Mouse (Mus musculus) lung, embryonic 14.5 days (tissue): ENCODE data around the gene Ecel1. TPM values are rescaled to one million over a fixed set of nuclear protein-coding genes. Genes with fewer than 3 reads are reported as not detected.

Experiments
- ATAC-seq: fragments of 200-750 bp; cut with Nextera tagmentation; 2 replicates; pipeline ENCODE4 v1.8.0; 2017; ENCODE audit warnings: mild to moderate bottlenecking, moderate TSS enrichment, moderate library complexity; ENCODE audit not compliant: insufficient read depth
- DNase-seq: peaks from one replicate; pipeline ENCODE4 v3.0.0-alpha.2; 2015
- H3K27ac ChIP-seq: fragments of 300-500 bp; sonication (generic); 2 replicates; pipeline ENCODE4 v1.5.1; 2014; ENCODE audit warnings: low read depth, mild to moderate bottlenecking, moderate library complexity
- H3K27me3 ChIP-seq: fragments of 300-500 bp; sonication (generic); 2 replicates; pipeline ENCODE4 v1.6.1; 2014; ENCODE audit warnings: low read length, control low read depth; ENCODE audit not compliant: insufficient read depth
- H3K36me3 ChIP-seq: fragments of 300-500 bp; sonication (generic); 2 replicates; pipeline ENCODE4 v1.6.1; 2014; ENCODE audit warnings: control low read depth; ENCODE audit not compliant: insufficient read depth
- H3K4me1 ChIP-seq: fragments of 300-500 bp; sonication (generic); 2 replicates; pipeline ENCODE4 v1.6.1; 2014; ENCODE audit warnings: antibody characterized with exemption, control low read depth; ENCODE audit not compliant: insufficient read depth
- H3K4me2 ChIP-seq: fragments of 300-500 bp; sonication (generic); 2 replicates; pipeline ENCODE4 v1.6.1; 2014; ENCODE audit warnings: mild to moderate bottlenecking
- H3K4me3 ChIP-seq: fragments of 300-500 bp; sonication (generic); 2 replicates; pipeline ENCODE4 v1.5.1; 2014; ENCODE audit warnings: low read depth, low read length
- H3K9ac ChIP-seq: fragments of 300-500 bp; sonication (generic); 2 replicates; pipeline ENCODE4 v1.6.1; 2014
- H3K9me3 ChIP-seq: fragments of 300-500 bp; sonication (generic); 2 replicates; pipeline ENCODE4 v1.6.1; 2016; ENCODE audit warnings: low read depth, low read length, control low read depth
- CTCF ChIP-seq: IDR thresholded peaks from 2 replicates; pipeline ENCODE4 v1.5.1; 2016; ENCODE audit warnings: antibody characterized with exemption, low read depth
- WGBS: fragments of 180-500 bp; shearing (Covaris S2); extraction: QIAGEN DNeasy Blood & Tissue Kit; methylation state at CpG from one replicate; pipeline ENCODE4 v1.1.7; 2014; 5-methylcytosine and 5-hydroxymethylcytosine counted together
- polyA plus RNA-seq: library from polyadenylated mRNA; unstranded; fragments of >200 nt; fragmentation: Nextera tagmentation; extraction: Ambion mirVana; gene quantifications from 2 replicates; pipeline ENCODE4 v1.2.1, GENCODE M21; 2014

The Ecel1 gene
- polyA plus RNA-seq, 1 experiment from 2014 or later, result 0.61 TPM

GRCm38 (mm10) chr1:87198119-87199065 lies 42.1 kb upstream of the Ecel1 start:
- H3K27me3 ChIP-seq, result no peaks in the 10 kb centered on the region
- 62% methylated on average over 12 of the region's 12 CpGs for WGBS
- ATAC-seq (no peak), DNase-seq (no peak)
- no peak overlapping the region for H3K4me2 ChIP-seq
- H3K27ac ChIP-seq, result no peak overlapping the region
- H3K9me3 ChIP-seq, result no peaks in the 10 kb centered on the region
- no peaks in the 10 kb centered on the region for H3K36me3 ChIP-seq
- H3K4me1 ChIP-seq, result no peaks in the 10 kb centered on the region
- TF ChIP-seq CTCF, result no peak
- H3K9ac ChIP-seq, result no peak overlapping the region
- H3K4me3 ChIP-seq, result no peak overlapping the region

DNA sequence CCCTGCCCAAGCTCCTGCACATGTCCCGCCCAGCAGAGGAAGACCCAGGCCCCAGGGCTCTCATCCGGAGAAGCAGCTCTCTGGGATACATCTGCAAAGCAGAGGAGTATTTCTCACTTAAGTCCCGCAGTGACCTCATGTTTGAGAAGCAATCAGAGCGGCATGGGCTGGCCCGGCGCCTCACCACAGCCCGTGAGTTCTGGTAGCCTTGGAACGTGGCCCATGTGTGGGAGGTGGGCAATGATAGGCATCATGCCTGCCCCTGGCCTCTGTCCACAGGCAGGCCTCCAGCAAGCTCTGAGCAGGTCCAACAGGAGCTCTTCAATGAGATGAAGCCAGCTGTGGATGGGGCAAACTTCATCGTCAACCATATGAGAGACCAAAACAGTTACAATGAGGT lies 41.0 kb upstream of the Ecel1 start:
- ATAC-seq (no peak), DNase-seq (no peak)
- Histone ChIP-seq H3K27ac (no peak overlapping the region), H3K36me3 (no peaks in the 10 kb centered on the region), H3K4me3 (no peak overlapping the region), H3K9ac (no peak overlapping the region), H3K27me3 (no peaks in the 10 kb centered on the region), H3K9me3 (no peaks in the 10 kb centered on the region), H3K4me1 (no peaks in the 10 kb centered on the region), H3K4me2 (no peak overlapping the region)
- WGBS, result 73% methylated on average over 9 of the region's 9 CpGs
- no peak for TF ChIP-seq CTCF

GRCm38 (mm10) chr1:87190429-87190828 lies 34.1 kb upstream of the Ecel1 start, which contains the start of gene Chrnd:
Chrnd (plus strand) TSS chr1:87190607.
- no peak within 1 kb of the TSS for H3K27ac ChIP-seq
- TF ChIP-seq CTCF, result no peak
- no peaks in the 10 kb centered on the region for H3K4me1 ChIP-seq
- ATAC-seq (no peak), DNase-seq (no peak)
- no peak within 1 kb of the TSS for H3K9ac ChIP-seq
- peaks cover 15% of the 10 kb centered on the region for H3K27me3 ChIP-seq
- H3K36me3 ChIP-seq, result no peaks in the 10 kb centered on the region
- H3K4me3 ChIP-seq, result no peak within 1 kb of the TSS
- no peaks in the 10 kb centered on the region for H3K9me3 ChIP-seq
- 30% methylated on average over 4 of the region's 4 CpGs for WGBS
- no peak within 1 kb of the TSS for H3K4me2 ChIP-seq

DNA sequence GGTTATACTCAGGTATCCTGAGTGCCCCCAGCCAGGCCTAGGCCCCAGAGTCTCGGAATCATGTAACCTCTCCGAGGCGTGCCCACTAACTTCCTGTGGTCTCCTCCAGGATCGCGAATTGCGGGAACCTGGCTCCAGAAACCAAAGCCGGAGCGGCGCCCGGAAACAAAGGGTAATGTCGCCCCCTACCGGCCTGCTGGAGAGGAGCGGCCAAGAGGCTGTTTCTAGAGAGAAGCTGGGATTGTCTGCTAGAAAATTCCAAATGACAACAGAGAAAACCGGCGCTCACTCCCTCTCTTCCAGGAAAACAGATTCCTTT lies 30.7 kb upstream of the Ecel1 start:
- Histone ChIP-seq H3K27me3 (peaks cover 47% of the 10 kb centered on the region), H3K4me3 (peak overlapping the region; percentile 42)
- under 1% methylated on average over 15 of the region's 15 CpGs for WGBS

GRCm38 (mm10) chr1:87186261-87187036 lies 30.1 kb upstream of the Ecel1 start:
- peak; percentile 32 for DNase-seq
- H3K4me1 ChIP-seq, result no peaks in the 10 kb centered on the region
- ATAC-seq, result peak; percentile 60
- H3K36me3 ChIP-seq, result no peaks in the 10 kb centered on the region
- H3K4me2 ChIP-seq, result peak overlapping the region; percentile 74
- H3K4me3 ChIP-seq, result peak overlapping the region; percentile 42
- peak overlapping the region; percentile 43; the same call in 1 of the 2 replicates for H3K9ac ChIP-seq
- H3K27ac ChIP-seq, result no peak overlapping the region
- WGBS, result 2% methylated on average over 53 of the region's 54 CpGs
- no peaks in the 10 kb centered on the region for H3K9me3 ChIP-seq
- peaks cover 48% of the 10 kb centered on the region for H3K27me3 ChIP-seq
- no peak for TF ChIP-seq CTCF

More for the DNA sequence above, 30.7 kb upstream of the Ecel1 start:
- H3K4me1 ChIP-seq, result no peaks in the 10 kb centered on the region
- peak; percentile 90 for TF ChIP-seq CTCF
- peak overlapping the region; percentile 74 for H3K4me2 ChIP-seq
- H3K27ac ChIP-seq, result no peak overlapping the region
- no peaks in the 10 kb centered on the region for H3K9me3 ChIP-seq
- H3K36me3 ChIP-seq, result no peaks in the 10 kb centered on the region
- H3K9ac ChIP-seq, result peak overlapping the region; percentile 43; the same call in 1 of the 2 replicates
- ATAC-seq (peak; percentile 54), DNase-seq (peak; percentile 93)

DNA sequence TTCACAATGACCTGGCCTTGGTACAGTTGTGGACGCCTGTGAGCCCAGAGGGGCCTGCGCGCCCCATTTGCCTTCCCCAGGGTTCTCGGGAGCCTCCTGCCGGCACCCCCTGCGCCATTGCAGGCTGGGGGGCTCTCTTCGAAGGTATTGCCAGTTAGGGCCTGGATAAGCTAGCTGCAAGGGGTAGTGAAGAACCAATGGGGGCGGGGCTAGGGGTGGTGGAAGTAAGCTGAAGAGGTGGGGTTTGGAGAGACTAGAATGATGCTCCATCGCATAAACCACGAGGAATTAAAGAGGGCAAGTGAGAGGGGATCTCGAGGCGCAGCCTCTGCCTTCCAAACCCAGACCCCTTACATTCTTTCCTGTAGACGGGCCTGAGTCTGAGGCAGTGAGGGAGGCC lies 29.2 kb upstream of the Ecel1 start:
- H3K9me3 ChIP-seq, result no peaks in the 10 kb centered on the region
- WGBS, result 14% methylated on average over 13 of the region's 13 CpGs
- no peaks in the 10 kb centered on the region for H3K4me1 ChIP-seq
- ATAC-seq (no peak), DNase-seq (no peak)
- no peak overlapping the region for H3K4me2 ChIP-seq
- peaks cover 48% of the 10 kb centered on the region for H3K27me3 ChIP-seq
- H3K9ac ChIP-seq, result no peak overlapping the region
- no peaks in the 10 kb centered on the region for H3K36me3 ChIP-seq
- H3K4me3 ChIP-seq, result no peak overlapping the region
- no peak for TF ChIP-seq CTCF
- H3K27ac ChIP-seq, result no peak overlapping the region

DNA sequence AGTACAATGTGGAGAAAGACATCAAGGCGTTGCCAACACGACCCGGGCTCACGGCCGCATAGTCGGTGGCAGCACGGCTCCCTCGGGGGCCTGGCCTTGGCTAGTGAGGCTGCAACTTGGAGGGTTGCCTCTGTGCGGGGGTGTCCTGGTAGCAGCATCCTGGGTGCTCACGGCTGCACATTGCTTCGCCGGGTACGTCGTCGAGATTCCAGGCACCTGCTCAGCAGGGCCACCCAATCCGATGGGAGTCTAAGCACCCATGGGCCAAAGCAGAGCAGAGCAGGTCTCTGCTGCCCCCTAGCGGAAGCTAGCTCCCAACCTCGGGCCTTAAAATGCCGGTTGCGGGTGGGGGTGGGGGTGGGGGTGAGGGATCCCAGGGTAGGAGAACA lies 28.4 kb upstream of the Ecel1 start:
- Histone ChIP-seq H3K9me3 (no peaks in the 10 kb centered on the region), H3K9ac (no peak overlapping the region), H3K27ac (no peak overlapping the region), H3K4me2 (peak overlapping the region; percentile 38; the same call in 1 of the 2 replicates), H3K27me3 (peaks cover 48% of the 10 kb centered on the region), H3K4me3 (no peak overlapping the region), H3K36me3 (no peaks in the 10 kb centered on the region), H3K4me1 (no peaks in the 10 kb centered on the region)
- TF ChIP-seq CTCF, result peak; percentile 76
- peak; percentile 6; the same call in 1 of the 2 replicates for ATAC-seq
- 13% methylated on average over 20 of the region's 20 CpGs for whole genome bisulfite sequencing
- peak; percentile 83 for DNase-seq
